Mouse (Mus musculus) cerebellum, adult 11 months (tissue): ENCODE measurements around the gene Syt6.

Experiments
- DNase-seq: peaks from one replicate; pipeline ENCODE4 v3.0.0; 2022

The Syt6 gene

DNA sequence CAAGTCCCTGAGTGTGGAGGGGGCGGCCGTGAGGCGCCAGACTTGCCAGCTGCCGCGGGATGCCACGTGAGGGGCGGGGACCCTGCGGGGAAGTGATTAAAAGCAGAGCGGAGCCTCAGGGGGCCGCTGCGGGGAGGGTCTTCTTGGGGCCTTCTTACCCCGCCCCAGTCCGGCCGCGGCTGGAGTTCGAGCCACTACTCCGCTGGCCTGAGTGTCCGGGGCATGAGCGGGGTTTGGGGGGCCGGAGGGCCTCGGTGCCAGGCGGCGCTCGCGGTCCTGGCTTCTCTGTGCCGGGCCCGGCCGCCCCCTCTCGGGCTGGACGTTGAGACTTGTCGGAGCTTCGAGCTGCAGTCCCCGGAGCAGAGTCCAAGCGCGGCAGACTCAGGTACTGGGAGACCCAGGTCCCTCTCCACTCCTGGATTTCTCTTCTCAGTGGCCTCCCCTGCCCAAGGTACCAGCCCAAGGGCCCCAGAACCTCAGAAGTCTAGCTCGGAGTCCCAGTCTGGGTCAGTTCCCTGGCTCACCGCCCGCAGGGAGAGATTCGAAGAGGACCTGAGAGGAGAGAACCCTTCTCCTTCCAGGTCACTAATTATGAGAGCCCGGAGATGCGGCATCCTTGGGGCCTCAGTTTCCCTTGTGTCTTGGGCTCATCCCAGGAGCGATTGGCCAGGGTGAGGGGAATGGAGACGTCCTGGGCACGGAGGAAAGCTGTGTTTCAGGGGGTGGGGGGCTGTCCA lies at the start of gene Syt6:
Gene Syt6 (plus strand): TSS at position 76 of the 737 bp plus-strand sequence.
- peak; percentile 39 for DNase-seq

GRCm38 (mm10) chr3:103526201-103526704 lies 48.8 kb upstream of the Syt6 start:
- DNase-seq, result no peak

- DNase-seq, result no peak
These were observed 48.2 kb upstream of the Syt6 start for GRCm38 (mm10) chr3:103526864-103527263.

GRCm38 (mm10) chr3:103534036-103534435 lies 41.0 kb upstream of the Syt6 start:
- peak; percentile 54 for DNase-seq

GRCm38 (mm10) chr3:103535207-103535606 lies 39.8 kb upstream of the Syt6 start:
- no peak for DNase-seq

DNA sequence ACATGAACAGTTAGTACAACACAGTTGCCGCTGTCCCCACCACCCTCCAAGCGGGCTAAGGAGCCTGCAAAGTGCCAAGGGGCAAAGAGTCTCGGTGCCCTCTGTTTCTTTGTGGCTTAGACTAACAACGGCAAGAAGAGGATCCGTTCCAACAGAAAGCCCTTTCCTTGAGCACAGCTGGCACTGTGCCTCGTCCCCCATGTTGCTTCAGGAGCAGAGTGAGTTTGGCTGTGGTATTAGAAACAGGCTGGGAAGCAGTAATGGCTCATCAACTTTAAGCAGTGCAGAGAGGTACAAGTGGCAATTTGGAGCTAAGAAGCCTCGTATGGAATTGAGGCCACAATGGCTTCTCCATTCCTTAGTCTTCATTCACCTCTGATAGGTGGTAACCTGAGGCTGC lies 35.9 kb upstream of the Syt6 start:
- no peak for DNase-seq

DNA sequence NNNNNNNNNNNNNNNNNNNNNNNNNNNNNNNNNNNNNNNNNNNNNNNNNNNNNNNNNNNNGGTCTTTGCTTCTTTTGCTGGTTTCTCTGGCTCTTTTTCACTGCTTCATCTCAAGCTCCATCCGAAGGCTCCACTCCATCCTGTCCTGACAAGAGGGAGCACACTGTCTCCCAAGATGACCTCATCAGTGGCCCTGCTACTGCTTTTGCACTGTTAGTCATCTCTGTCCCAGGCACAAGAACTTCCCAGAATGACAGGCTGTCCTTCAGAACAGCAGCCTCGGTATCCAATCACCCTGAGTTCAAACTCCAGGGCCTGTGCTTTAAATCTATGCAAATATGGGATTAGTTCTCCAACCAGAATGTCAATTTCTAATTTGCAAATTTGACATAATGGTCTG lies 28.9 kb upstream of the Syt6 start:
- no peak for DNase-seq

GRCm38 (mm10) chr3:103546626-103547025 lies 28.4 kb upstream of the Syt6 start:
- no peak for DNase-seq

GRCm38 (mm10) chr3:103550236-103550635 lies 24.8 kb upstream of the Syt6 start:
- DNase-seq, result no peak

DNA sequence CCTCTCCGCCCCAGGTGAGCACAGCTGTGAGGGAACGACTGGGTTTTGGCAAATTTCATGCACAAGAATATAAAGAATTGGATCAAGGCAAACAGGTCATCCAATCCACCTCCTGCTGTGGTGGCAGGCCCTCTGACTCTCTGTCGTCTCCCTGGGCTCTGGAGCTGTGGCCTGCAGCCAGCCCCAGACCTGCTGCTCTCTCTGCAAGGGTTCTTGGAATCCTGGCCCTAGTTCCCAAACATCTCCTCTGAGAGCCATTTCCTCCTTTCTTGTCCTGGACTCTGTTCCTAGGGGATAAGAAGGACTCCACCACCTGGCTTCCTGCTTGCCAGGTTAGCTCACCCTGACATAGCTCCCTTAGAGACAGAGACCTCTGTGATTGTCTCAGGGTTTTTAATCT lies 7.8 kb upstream of the Syt6 start:
- peak; percentile 64 for DNase-seq

- peak; percentile 29 for DNase-seq
These were observed 2.5 kb upstream of the Syt6 start for GRCm38 (mm10) chr3:103572526-103572925.

DNA sequence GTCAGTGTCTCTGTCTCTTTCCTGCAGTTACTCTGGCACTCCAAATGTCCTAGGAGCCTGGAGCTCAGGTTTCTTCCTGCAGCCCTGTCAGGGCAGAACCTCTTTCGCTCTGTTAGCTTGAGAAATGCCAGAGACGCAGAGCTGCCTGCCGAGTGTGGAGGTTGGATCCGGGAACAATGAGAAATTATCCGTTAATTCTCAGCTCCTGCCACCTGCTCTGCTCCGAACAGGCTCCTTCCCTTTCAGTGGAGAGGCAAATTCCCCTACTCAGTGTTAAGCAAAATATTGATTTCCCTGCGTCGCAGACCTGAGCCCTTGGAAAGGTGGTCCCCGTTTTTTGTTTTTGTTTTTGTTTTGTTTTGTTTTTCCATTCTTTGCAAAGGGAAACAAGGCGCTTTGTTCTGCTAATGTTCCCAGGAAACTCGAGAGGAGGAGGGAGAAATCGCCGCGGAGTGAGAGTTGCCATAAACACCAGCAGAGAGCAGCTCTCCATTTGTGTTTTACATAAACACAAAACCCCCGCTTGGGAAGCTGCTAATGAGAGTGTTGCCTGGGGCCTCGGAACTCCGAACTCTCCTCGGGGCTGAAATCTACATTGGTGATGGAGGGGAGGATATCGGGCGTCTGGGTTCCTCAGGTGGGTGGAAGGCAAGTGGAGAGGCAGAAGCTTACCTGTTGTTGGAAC lies 1.8 kb upstream of the Syt6 start:
- peak; percentile 57 for DNase-seq

- DNase-seq, result no peak
These were observed 1.3 kb upstream of the Syt6 start for GRCm38 (mm10) chr3:103573791-103574166.

DNA sequence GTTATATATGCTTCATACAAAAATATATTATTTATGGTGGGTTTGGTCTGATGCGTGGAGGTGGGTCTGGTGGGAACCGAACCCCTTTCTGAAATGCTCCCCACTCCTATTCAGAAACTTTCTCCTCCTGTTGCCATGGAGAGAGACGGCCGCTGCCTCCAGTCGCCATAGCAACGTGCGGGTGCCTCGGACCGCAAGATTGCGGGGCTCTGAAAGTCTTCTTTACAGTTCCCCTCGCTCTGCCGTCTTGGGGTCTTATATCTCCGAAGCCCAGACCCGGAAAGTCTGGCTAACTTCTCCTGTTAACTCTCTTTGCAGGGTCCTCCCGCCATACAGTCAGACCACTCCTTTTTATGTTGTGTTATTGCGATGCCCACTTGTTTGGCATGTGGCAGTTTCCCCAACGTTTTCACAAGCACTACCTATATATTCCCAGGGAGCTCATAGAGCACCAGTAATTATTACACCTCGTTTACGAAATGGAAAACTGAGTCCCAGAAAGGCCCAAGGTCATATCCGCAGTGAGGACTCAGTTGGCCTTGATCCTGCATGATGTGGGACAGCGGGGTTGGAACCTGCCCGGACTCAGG lies 370 bp upstream of the Syt6 start:
- peak; percentile 22 for DNase-seq

DNA sequence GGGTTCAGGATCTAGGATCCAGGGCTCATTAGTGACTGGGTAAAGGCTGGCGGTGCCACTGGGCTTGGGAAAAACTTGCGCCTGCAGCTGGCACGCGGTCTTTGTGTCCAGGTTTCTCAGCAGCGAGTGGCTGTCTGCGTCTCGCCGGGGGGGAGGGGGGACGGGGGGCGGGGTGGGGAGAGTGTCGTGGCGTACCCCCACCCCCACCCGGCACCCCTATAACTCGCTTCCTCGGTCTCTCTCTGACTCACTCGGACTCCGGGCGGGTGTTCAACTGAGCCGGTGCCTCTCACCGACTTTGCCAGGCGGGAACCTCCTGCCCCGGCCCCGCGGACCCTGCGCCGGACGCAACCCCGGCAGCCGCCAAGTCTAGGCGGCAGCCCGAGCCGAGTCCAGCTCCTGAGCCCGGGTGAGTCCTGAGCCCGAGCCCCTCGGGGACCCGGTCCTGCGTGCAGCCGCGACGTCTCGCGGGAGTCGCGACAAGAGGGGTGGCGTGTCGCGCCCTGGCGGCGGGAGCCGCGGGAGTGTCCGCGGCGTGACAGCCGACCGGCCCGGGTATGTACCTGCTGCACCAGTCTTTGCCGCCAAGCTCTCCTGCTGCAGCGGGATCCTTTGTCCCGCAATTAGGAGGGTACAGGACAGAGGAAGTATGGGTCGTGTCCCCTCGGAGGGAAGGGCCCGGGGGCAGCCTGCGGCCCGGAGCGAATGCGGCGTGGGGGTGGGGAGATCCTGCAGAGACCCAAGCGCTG lies 1.0 kb downstream of the Syt6 start:
- peak; percentile 41 for DNase-seq

DNA sequence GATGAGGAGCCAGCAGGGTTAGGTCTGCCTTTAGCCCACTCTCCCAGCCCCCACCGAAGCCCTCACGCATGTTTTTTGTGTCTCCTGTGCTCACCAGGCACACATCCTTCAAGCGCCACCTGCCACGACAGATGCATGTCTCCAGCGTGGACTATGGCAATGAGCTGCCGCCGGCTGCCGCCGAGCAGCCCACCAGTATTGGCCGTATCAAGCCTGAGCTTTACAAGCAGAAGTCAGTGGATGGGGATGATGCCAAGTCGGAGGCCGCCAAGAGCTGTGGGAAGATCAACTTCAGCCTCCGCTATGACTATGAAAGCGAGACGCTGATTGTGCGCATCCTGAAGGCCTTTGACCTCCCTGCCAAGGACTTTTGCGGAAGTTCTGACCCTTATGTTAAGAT lies 12.1 kb downstream of the Syt6 start:
- no peak for DNase-seq

- DNase-seq, result no peak
These were observed 12.6 kb downstream of the Syt6 start for GRCm38 (mm10) chr3:103587672-103588071.

GRCm38 (mm10) chr3:103589636-103590035 lies 14.6 kb downstream of the Syt6 start:
- DNase-seq, result no peak

DNA sequence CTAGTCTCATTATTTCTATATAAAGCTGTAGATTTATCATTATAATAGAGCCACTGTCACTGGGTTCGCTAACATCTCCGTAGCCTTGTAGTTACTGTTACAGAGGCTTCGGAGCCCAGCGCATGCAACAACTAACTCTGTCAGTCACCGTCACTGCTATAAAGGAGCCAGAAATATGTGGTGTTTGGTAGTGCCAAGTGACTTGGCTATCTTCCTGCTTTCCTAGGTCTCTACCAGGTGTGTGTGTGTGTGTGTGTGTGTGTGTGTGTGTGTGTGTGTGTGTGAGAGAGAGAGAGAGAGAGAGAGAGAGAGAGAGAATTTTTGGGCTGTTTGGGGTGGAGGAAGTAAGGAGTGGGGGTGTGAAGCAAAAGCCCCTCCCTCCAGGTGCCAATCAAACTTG lies 17.6 kb downstream of the Syt6 start:
- no peak for DNase-seq

- no peak for DNase-seq
These were observed 18.6 kb downstream of the Syt6 start for GRCm38 (mm10) chr3:103593631-103594030.

GRCm38 (mm10) chr3:103595271-103595810 lies 20.3 kb downstream of the Syt6 start:
- no peak for DNase-seq

DNA sequence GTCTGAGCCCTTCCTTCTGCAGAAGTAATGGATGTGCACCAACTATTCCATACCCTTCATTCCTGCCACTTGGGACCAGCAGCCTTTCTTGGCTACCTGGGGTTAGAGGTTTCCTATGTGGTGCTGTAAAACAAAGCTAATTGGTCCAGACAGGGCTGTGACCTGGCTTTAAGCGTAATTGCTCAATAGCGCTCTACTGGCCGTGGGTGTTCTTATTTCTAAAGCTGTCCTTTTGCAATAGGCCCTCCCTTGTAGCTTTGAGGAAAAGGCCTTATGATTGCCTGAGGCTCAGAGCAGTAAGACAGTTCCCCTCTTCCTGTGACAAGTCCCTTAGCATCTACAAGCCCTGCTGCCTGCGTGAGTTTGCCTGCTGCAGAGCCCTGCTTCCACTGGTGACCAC lies 22.6 kb downstream of the Syt6 start:
- no peak for DNase-seq

DNA sequence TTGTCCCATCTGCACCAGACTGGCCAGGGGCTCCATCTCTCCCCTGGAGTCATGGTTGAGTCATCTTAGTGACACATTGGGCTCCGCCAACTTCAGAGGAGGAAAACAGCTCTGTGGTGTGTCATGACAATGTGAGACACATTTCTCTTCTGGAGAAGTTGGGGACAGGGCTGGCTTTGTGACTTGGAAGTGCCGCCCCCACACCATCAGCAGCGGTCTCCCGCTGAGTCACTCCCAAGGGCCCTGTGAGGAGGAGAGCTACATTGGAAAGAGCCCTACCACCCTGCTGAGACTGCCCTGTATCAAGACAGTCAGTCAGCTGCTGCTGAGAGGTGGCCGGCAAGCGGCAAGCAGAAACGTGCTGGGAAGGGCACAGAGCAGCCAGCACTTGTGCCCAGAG lies 26.0 kb downstream of the Syt6 start:
- DNase-seq, result no peak
